Mouse (Mus musculus): ENCODE results near the gene Gpatch8. TPM values are rescaled to one million over a fixed set of nuclear protein-coding genes. Genes with fewer than 3 reads are reported as not detected.

The Gpatch8 gene
- total and polyA plus RNA-seq, 3 experiments = 17.9 to 29.7 (median 25.8) TPM

DNA sequence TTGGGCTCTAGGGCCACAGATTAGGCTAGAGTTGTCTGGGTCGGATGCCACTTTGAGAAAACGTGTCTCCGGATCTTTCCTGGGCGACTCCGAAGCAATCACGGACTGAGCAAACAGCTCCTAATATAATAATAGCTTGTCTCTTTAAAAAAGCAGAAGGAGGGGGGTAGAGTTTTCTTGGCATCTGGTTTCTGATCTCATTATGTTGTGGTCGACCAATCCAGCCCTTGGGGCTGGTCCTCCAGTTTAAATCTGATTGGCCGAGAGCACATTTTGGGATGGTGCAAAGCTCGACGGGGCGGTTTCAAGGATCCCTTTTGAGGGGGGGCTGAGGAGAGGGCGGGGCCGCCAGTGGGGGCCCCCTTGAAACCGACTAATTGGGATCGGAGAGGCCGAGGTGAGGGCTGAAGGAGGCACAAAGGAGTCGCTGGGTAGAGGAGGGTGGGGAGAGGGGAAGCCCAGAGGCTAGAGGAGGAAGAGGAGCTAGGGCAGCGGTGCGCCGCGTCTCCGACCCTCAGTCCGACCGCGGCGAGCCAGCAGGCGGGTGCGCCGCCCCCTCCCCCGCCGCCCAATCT, 47.9 kb upstream of the Gpatch8 start, which contains the start of gene Fzd2:
Gene Fzd2 (plus strand): TSS at position 387 of the 575 bp plus-strand sequence.
- Histone ChIP-seq H3K36me3 (ENCODE audit: control insufficient read depth in 1 of 2, insufficient read depth in 2 of 2, low read length in 2 of 2) (no peaks in the 10 kb centered on the region), H3K9me3 (replicated peaks; ENCODE audit: insufficient read depth, low read length) (no peaks in the 10 kb centered on the region), H3K27ac (ENCODE audit: control insufficient read depth, low read depth, low read length) (no peak within 1 kb of the TSS), H3K79me2 (ENCODE audit: control insufficient read depth, insufficient read depth, low read length, poor library complexity) (no peaks in the 10 kb centered on the region), H3K27me3 (ENCODE audit: control insufficient read depth in 1 of 2, insufficient read depth in 2 of 2, low read length in 2 of 2) (peaks cover 0 to 3% of the 10 kb centered on the region in 2 experiments; a peak in 3 of 4 replicates), H3K9ac (ENCODE audit: control insufficient read depth, low read depth, low read length, poor library complexity, severe bottlenecking) (no peak within 1 kb of the TSS), H3K4me3 (ENCODE audit: control insufficient read depth in 1 of 2, insufficient read depth in 1 of 2, low read depth in 2 of 2, low read length in 2 of 2) (no peak within 1 kb of the TSS), H3K4me1 (ENCODE audit: control insufficient read depth in 1 of 2, insufficient read depth in 2 of 2, low read length in 2 of 2) (no peaks in the 10 kb centered on the region)
- TF ChIP-seq ZMIZ1 (IDR thresholded peaks at IDR 0.05; ENCODE audit: low read depth, low read length) (no peak), E2F4 (IDR thresholded peaks at IDR 0.05; ENCODE audit: borderline replicate concordance, low read depth, low read length) (no peak), SMC3 (IDR thresholded peaks at IDR 0.05; ENCODE audit: low read depth, low read length) (no peak), MAFK (IDR thresholded peaks at IDR 0.05; ENCODE audit: borderline replicate concordance, low read depth, low read length) (no peak), MYC (IDR thresholded peaks at IDR 0.05; ENCODE audit: low read depth, low read length) (no peak), UBTF (IDR thresholded peaks at IDR 0.05; ENCODE audit: borderline replicate concordance, insufficient read depth, low read depth, low read length) (no peak), USF1 (IDR thresholded peaks at IDR 0.05; ENCODE audit: low read depth, low read length) (no peak), ZNF384 (IDR thresholded peaks at IDR 0.05; ENCODE audit: low read depth, low read length) (no peak), RAD21 (IDR thresholded peaks at IDR 0.05; ENCODE audit: low read depth, low read length) (no peak), MYB (IDR thresholded peaks at IDR 0.05; ENCODE audit: low read depth, low read length) (no peak), POLR2AphosphoS2 (IDR thresholded peaks at IDR 0.05; ENCODE audit: low read length) (no peak), GATA1 (IDR thresholded peaks at IDR 0.05; ENCODE audit: low read depth, low read length) (no peak), TAL1 (IDR thresholded peaks at IDR 0.05; ENCODE audit: low read length) (no peak), ETS1 (IDR thresholded peaks at IDR 0.05; ENCODE audit: low read depth, low read length) (no peak), ZC3H11A (IDR thresholded peaks at IDR 0.05; ENCODE audit: low read depth, low read length) (no peak), NRF1 (IDR thresholded peaks at IDR 0.05; ENCODE audit: insufficient read depth, low read depth, low read length, poor library complexity, severe bottlenecking) (no peak), MEF2A (IDR thresholded peaks at IDR 0.05; ENCODE audit: extremely low read depth, insufficient replicate concordance, low read depth, low read length, poor library complexity, severe bottlenecking) (no peak), SIN3A (IDR thresholded peaks at IDR 0.05; ENCODE audit: low read length) (no peak)
- DNase-seq (ENCODE audit: low read depth, low spot score) = no peak

DNA sequence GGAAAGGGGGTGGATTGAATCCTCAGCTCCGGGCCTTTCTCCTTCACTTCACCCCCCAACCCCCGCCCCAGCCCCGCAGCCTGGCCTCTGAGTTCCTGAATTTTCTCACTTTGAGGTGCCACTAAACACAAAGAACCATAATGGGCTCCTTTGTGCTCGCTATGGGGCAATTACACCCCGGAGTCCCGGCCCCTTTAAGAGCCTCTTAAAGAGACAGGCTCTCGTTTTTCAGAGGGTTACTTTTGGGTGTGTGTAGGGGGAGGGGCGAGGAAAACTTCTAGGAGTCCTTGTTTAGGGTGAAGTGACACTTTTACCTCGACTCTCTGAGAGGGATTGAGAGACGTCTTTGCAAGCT, 47.3 kb upstream of the Gpatch8 start:
- TF ChIP-seq ELF1 (IDR thresholded peaks at IDR 0.05; ENCODE audit: low read depth, low read length) (no peak), SIN3A (IDR thresholded peaks at IDR 0.05; ENCODE audit: low read length) (no peak), RAD21 (IDR thresholded peaks at IDR 0.05; ENCODE audit: low read depth, low read length) (no peak), MYC (IDR thresholded peaks at IDR 0.05; ENCODE audit: low read depth, low read length) (no peak)
- no peak overlapping the region for H3K4me3 ChIP-seq (ENCODE audit: control insufficient read depth in 1 of 2, insufficient read depth in 1 of 2, low read depth in 2 of 2, low read length in 2 of 2)
- no peaks in the 10 kb centered on the region for H3K36me3 ChIP-seq (ENCODE audit: control insufficient read depth in 1 of 2, insufficient read depth in 2 of 2, low read length in 2 of 2)
- no peak overlapping the region for H3K9ac ChIP-seq (ENCODE audit: control insufficient read depth, low read depth, low read length, poor library complexity, severe bottlenecking)
- no peaks in the 10 kb centered on the region for H3K4me1 ChIP-seq (ENCODE audit: control insufficient read depth in 1 of 2, insufficient read depth in 2 of 2, low read length in 2 of 2)
- H3K9me3 ChIP-seq (replicated peaks; ENCODE audit: insufficient read depth, low read length) = no peaks in the 10 kb centered on the region
- peaks cover 2 to 3% of the 10 kb centered on the region in 2 experiments; a peak in 3 of 4 replicates for H3K27me3 ChIP-seq (ENCODE audit: control insufficient read depth in 1 of 2, insufficient read depth in 2 of 2, low read length in 2 of 2)
- no peaks in the 10 kb centered on the region for H3K79me2 ChIP-seq (ENCODE audit: control insufficient read depth, insufficient read depth, low read length, poor library complexity)
- no peak for DNase-seq (ENCODE audit: low read depth, low spot score)
- H3K27ac ChIP-seq (ENCODE audit: control insufficient read depth, low read depth, low read length) = no peak overlapping the region
